Mouse (Mus musculus) testis, adult 2 months (tissue): ENCODE measurements around the gene Pck1.

Source experiments
- CTCF ChIP-seq: fragments of 200-500 bp; IDR thresholded peaks from 2 replicates; pipeline ENCODE4 v1.5.1; 2012; ENCODE audit warnings: low read depth, mild to moderate bottlenecking, inconsistent platforms, low read length, moderate library complexity; ENCODE audit not compliant: control insufficient read depth, insufficient read depth, insufficient replicate concordance
- POLR2A ChIP-seq: fragments of 200-500 bp; IDR thresholded peaks from 2 replicates; pipeline ENCODE4 v1.6.1; 2012; ENCODE audit warnings: low read depth, mild to moderate bottlenecking, inconsistent platforms, low read length, moderate library complexity; ENCODE audit not compliant: control insufficient read depth

- TF ChIP-seq CTCF (no peak), POLR2A (no peak)
These were observed 34.5 kb downstream of the Pck1 start for GRCm38 (mm10) chr2:173187182-173187855.
